ENCODE assay signal across 8 mouse cellular contexts in the genomic region with DNA sequence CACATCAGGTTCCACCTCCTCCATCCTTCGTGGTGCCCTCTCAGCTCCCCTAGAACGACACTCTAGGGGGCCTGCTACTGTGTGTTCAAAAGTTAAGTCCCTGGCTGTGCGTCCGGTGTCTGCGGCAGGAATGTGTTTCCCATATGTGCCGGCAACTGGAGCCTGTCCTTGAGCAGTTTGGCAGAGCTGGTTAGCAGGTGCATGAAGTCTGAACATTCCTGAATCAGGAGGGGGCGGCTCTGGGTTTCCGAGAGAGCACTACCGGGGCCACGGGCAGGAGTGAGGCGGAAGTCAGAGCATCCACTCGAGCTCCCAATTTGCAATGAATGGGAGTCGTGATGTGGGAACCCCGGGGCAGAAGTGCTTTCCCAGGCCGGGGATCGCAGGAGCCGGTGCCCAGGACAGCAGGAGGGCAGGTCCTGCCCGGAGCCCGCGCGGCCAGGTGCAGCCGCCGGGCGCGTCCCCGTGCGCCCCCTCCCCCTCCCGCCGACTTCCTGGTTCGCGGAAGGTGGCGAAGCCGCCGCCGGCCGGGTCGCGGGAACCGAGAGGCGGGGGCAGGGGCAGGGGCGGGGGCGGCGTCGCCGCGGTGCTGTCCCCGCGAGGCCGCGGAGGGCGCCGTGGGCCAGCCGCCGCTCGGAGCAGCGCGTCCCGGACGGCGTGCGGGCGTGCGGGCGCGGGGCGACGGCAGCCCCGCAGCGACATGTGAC. TPM values are rescaled to one million over a fixed set of nuclear protein-coding genes. Genes with fewer than 3 reads are reported as not detected.
DNase-seq lines count a peak whose midpoint lies in the region; ATAC-seq and TF ChIP-seq lines count a peak whose summit lies in the region.

Gene Dennd1b, plus strand, starts transcription at position 275 of the 707 bp plus-strand sequence.

- peaks cover 0 to 13% of the 10 kb centered on the region in 2 experiments; a peak in 2 of 4 replicates for H3K36me3 ChIP-seq in MEL (ENCODE audit: control insufficient read depth in 1 of 2, insufficient read depth in 2 of 2, low read length in 2 of 2)
- H3K36me3 ChIP-seq in hindbrain, embryonic 10.5 days = peaks cover 19% of the 10 kb centered on the region
- H3K36me3 ChIP-seq in lung, embryonic 16.5 days (ENCODE audit: control insufficient read depth, insufficient read depth, low read length) = peaks cover 2% of the 10 kb centered on the region; the same call in 1 of the 2 replicates
- H3K36me3 ChIP-seq in thymus, adult 2 months (ENCODE audit: control insufficient read depth, insufficient read depth, low read length) = no peaks in the 10 kb centered on the region

- peak within 1 kb of the TSS; percentile 88 for H3K9ac ChIP-seq in MEL (ENCODE audit: control insufficient read depth, low read depth, low read length, poor library complexity, severe bottlenecking)
- H3K9ac ChIP-seq in lung, embryonic 16.5 days (ENCODE audit: low read length) = peak within 1 kb of the TSS; percentile 87

- TF ChIP-seq EP300 in MEL (IDR thresholded peaks at IDR 0.05; ENCODE audit: low read depth in 1 of 2, low read length in 2 of 2) = no peak

- H3K4me1 ChIP-seq in MEL (ENCODE audit: control insufficient read depth in 1 of 2, insufficient read depth in 2 of 2, low read length in 2 of 2) = peaks cover 0 to 11% of the 10 kb centered on the region in 2 experiments
- H3K4me1 ChIP-seq in hindbrain, embryonic 10.5 days (replicated peaks) = peaks cover 6% of the 10 kb centered on the region
- no peaks in the 10 kb centered on the region; the same call in 1 of the 2 replicates for H3K4me1 ChIP-seq in lung, embryonic 16.5 days (replicated peaks; ENCODE audit: control insufficient read depth, insufficient read depth, low read length)
- H3K4me1 ChIP-seq in thymus, adult 2 months (replicated peaks; ENCODE audit: control insufficient read depth, insufficient read depth, low read length) = peaks cover 4% of the 10 kb centered on the region

- no peaks in the 10 kb centered on the region for H3K27me3 ChIP-seq in MEL (ENCODE audit: control insufficient read depth in 1 of 2, insufficient read depth in 2 of 2, low read length in 2 of 2)
- no peaks in the 10 kb centered on the region for H3K27me3 ChIP-seq in hindbrain, embryonic 10.5 days (ENCODE audit: insufficient read depth, poor library complexity, severe bottlenecking)
- no peaks in the 10 kb centered on the region for H3K27me3 ChIP-seq in lung, embryonic 16.5 days (ENCODE audit: control insufficient read depth, insufficient read depth, low read depth, low read length)
- no peaks in the 10 kb centered on the region for H3K27me3 ChIP-seq in thymus, adult 2 months (ENCODE audit: control insufficient read depth, insufficient read depth, low read length)

- peaks cover 10% of the 10 kb centered on the region for H3K79me2 ChIP-seq in MEL (ENCODE audit: control insufficient read depth, insufficient read depth, low read length, poor library complexity)

- peak; percentile 36 to 67; a peak in 2 of 4 replicates for TF ChIP-seq POLR2A in MEL (IDR thresholded peaks at IDR 0.05; ENCODE audit: control insufficient read depth in 1 of 2, insufficient read depth in 1 of 2, low read depth in 1 of 2, low read length in 2 of 2, poor library complexity in 1 of 2)
- peak; percentile 68 for TF ChIP-seq POLR2A in thymus, adult 2 months (IDR thresholded peaks at IDR 0.05; ENCODE audit: control insufficient read depth, extremely low read depth, insufficient read depth, low read length, poor library complexity)

- ATAC-seq in lung, embryonic 16.5 days (ENCODE audit: low read depth) = peak; percentile 86

- TF ChIP-seq CTCF in MEL (IDR thresholded peaks at IDR 0.05 in 2 of 3, conservative IDR thresholded peaks at IDR 0.05 in 1 of 3; ENCODE audit: control insufficient read depth in 1 of 3, insufficient read depth in 1 of 3, low read depth in 2 of 3, low read length in 3 of 3, poor library complexity in 1 of 3, severe bottlenecking in 1 of 3) = no peak
- peak; percentile 16; the same call in 1 of the 2 replicates for TF ChIP-seq CTCF in thymus, adult 2 months (IDR thresholded peaks at IDR 0.05; ENCODE audit: borderline replicate concordance, control insufficient read depth, extremely low read depth, insufficient read depth, low read length, poor library complexity)

- no peaks in the 10 kb centered on the region for H3K9me3 ChIP-seq in MEL (replicated peaks; ENCODE audit: insufficient read depth, low read length)
- H3K9me3 ChIP-seq in hindbrain, embryonic 10.5 days = no peaks in the 10 kb centered on the region
- H3K9me3 ChIP-seq in lung, embryonic 16.5 days (ENCODE audit: control insufficient read depth, low read length) = no peaks in the 10 kb centered on the region

- under 1% methylated on average over 63 of the region's 69 CpGs for WGBS in hindbrain, embryonic 10.5 days
- under 1% methylated on average over 42 of the region's 69 CpGs for WGBS in lung, embryonic 16.5 days
- WGBS in thymus, adult 2 months = 2% methylated on average over 69 of the region's 69 CpGs

- DNase-seq in MEL (ENCODE audit: low read depth, low spot score) = peak; percentile 77
- DNase-seq in cerebellum, adult 8-10 months = peak; percentile 66
- peak; percentile 36 to 54 for DNase-seq in frontal cortex, postnatal 10 days (ENCODE audit: low spot score in 2 of 2)
- peak; percentile 62 for DNase-seq in hindbrain, embryonic 10.5 days (ENCODE audit: low spot score)
- DNase-seq in layer of hippocampus, adult 9-11 months = peak; percentile 69
- DNase-seq in ovary, adult 18-20 months (ENCODE audit: low spot score) = peak; percentile 42
- DNase-seq in thymus, adult 2 months = peak; percentile 82

- peak within 1 kb of the TSS; percentile 74 to 87 for H3K4me3 ChIP-seq in MEL (ENCODE audit: control insufficient read depth in 1 of 2, insufficient read depth in 1 of 2, low read depth in 2 of 2, low read length in 2 of 2)
- H3K4me3 ChIP-seq in hindbrain, embryonic 10.5 days = peak within 1 kb of the TSS; percentile 86
- H3K4me3 ChIP-seq in lung, embryonic 16.5 days (ENCODE audit: low read length) = peak within 1 kb of the TSS; percentile 79
- peak within 1 kb of the TSS; percentile 68 for H3K4me3 ChIP-seq in thymus, adult 2 months (ENCODE audit: control insufficient read depth, insufficient read depth, low read length)

- H3K4me2 ChIP-seq in lung, embryonic 16.5 days (ENCODE audit: low read depth, low read length) = peak within 1 kb of the TSS; percentile 68

- peak within 1 kb of the TSS; percentile 89 for H3K27ac ChIP-seq in MEL (ENCODE audit: control insufficient read depth, low read depth, low read length)
- H3K27ac ChIP-seq in hindbrain, embryonic 10.5 days = peak within 1 kb of the TSS; percentile 95
- H3K27ac ChIP-seq in lung, embryonic 16.5 days (ENCODE audit: low read length) = peak within 1 kb of the TSS; percentile 87
- peak within 1 kb of the TSS; percentile 72 for H3K27ac ChIP-seq in thymus, adult 2 months (ENCODE audit: control insufficient read depth, insufficient read depth, low read length)

- no peak for TF ChIP-seq RAD21 in MEL (IDR thresholded peaks at IDR 0.05; ENCODE audit: low read depth, low read length)

TF ChIP-seq in MEL, 35 proteins besides CTCF, POLR2A, EP300 and RAD21:
- TF ChIP-seq MXI1 (IDR thresholded peaks at IDR 0.05; ENCODE audit: low read depth, low read length) (0 out of 2 replicates have a peak, but pooled peaks have one; percentile 4), SMC3 (IDR thresholded peaks at IDR 0.05; ENCODE audit: low read depth, low read length) (no peak), SIN3A (IDR thresholded peaks at IDR 0.05; ENCODE audit: low read length) (peak; percentile 39; the same call in 1 of the 2 replicates), NELFE (IDR thresholded peaks at IDR 0.05; ENCODE audit: low read depth, low read length) (0 out of 2 replicates have a peak, but pooled peaks have one; percentile 31), ELF1 (IDR thresholded peaks at IDR 0.05; ENCODE audit: low read depth, low read length) (peak; percentile 86), MAZ (IDR thresholded peaks at IDR 0.05; ENCODE audit: low read depth, low read length) (0 out of 2 replicates have a peak, but pooled peaks have one; percentile 23), HCFC1 (IDR thresholded peaks at IDR 0.05; ENCODE audit: low read depth, low read length) (peak; percentile 17; the same call in 1 of the 2 replicates), UBTF (IDR thresholded peaks at IDR 0.05; ENCODE audit: borderline replicate concordance, insufficient read depth, low read depth, low read length) (peak; percentile 8; the same call in 1 of the 2 replicates), MYB (IDR thresholded peaks at IDR 0.05; ENCODE audit: low read depth, low read length) (no peak)

RNA-seq across cellular contexts. Expression of gene Dennd1b, which starts in this region (rescaled TPM):
- total RNA-seq in MEL (2012; rRNA removed) = 4.1 and 4.9 TPM in 2 replicates
- 1 to 10 TPM in 1 of 2 experiments, not detected in 1; 3.9 TPM for polyA plus RNA-seq in MEL (2012; ENCODE audit: insufficient read depth in 1 of 2, insufficient read length in 2 of 2, low read depth in 1 of 2, low replicate concordance in 2 of 2, missing spikeins in 1 of 2)
- 9.2 and 10.0 TPM in 2 replicates for polyA plus RNA-seq in hindbrain, embryonic 10.5 days (2016; fragmentation: Nextera tagmentation; extraction: Ambion mirVana)
- polyA plus RNA-seq in lung, embryonic 16.5 days (2015; fragmentation: Nextera tagmentation; extraction: Ambion mirVana) = 7.0 and 9.1 TPM in 2 replicates
- polyA plus RNA-seq in thymus, adult 2 months (2012; rRNA removed) = 20.2 and 20.7 TPM in 2 replicates

Comparison
In these comparisons a context has a peak if more than half of its experiments do, and no peak if none do; other contexts are left out.
1. Peak in every context shown above with its lines: DNase-seq, ATAC-seq, H3K4me3 ChIP-seq and H3K27ac ChIP-seq.